Mouse (Mus musculus) ES-E14 (cell line): Measurements from ENCODE around the gene Hltf. TPM values are rescaled to one million over a fixed set of nuclear protein-coding genes. Genes with fewer than 3 reads are reported as not detected.
A peak's percentile ranks its signal among the peaks of the same experiment; 100 is the strongest.

Experiments used
- DNase-seq: peaks from one replicate; pipeline ENCODE4 v3.0.0-alpha.2; 2013; ENCODE audit warnings: low read depth, low spot score
- H3K27ac ChIP-seq: 2 replicates; pipeline ENCODE4 v1.5.1; 2012; ENCODE audit warnings: low read depth, mild to moderate bottlenecking, low read length, moderate library complexity, mixed read lengths; ENCODE audit not compliant: poor library complexity, insufficient read depth, severe bottlenecking
- H3K36me3 ChIP-seq: 2 replicates; pipeline ENCODE4 v1.6.1; 2012; ENCODE audit warnings: mild to moderate bottlenecking, low read length, moderate library complexity, mixed read lengths; ENCODE audit not compliant: control insufficient read depth, poor library complexity, insufficient read depth, severe bottlenecking
- H3K4me1 ChIP-seq, 2 experiments: fragments of 150-350 bp in 1 of 2; sonication (generic) in 1 of 2; 2 replicates each; pipeline ENCODE4 v1.6.1; 2012; ENCODE audit warnings: low read length in 2 of 2, mild to moderate bottlenecking in 1 of 2, mixed read lengths in 1 of 2; ENCODE audit not compliant: control insufficient read depth in 2 of 2, insufficient read depth in 2 of 2, poor library complexity in 1 of 2
- H3K4me3 ChIP-seq, 2 experiments: fragments of 150-350 bp in 1 of 2; sonication (generic) in 1 of 2; 2 replicates each; pipeline ENCODE4 v1.5.1; 2012; ENCODE audit warnings: low read length in 2 of 2, low read depth in 1 of 2, mild to moderate bottlenecking in 1 of 2, mixed read lengths in 1 of 2; ENCODE audit not compliant: insufficient read depth in 1 of 2, poor library complexity in 1 of 2, severe bottlenecking in 1 of 2
- H3K9ac ChIP-seq: 2 replicates; pipeline ENCODE4 v1.6.1; 2012; ENCODE audit warnings: low read depth, mild to moderate bottlenecking, low read length, mixed read lengths; ENCODE audit not compliant: poor library complexity, insufficient read depth, severe bottlenecking
- H3K9me3 ChIP-seq: fragments of 150-350 bp; sonication (generic); 2 replicates; pipeline ENCODE4 v1.6.1; 2012; ENCODE audit warnings: low read depth, mild to moderate bottlenecking, low read length; ENCODE audit not compliant: control insufficient read depth, insufficient read depth
- CHD2 ChIP-seq: IDR thresholded peaks from 2 replicates; pipeline ENCODE4 v1.6.1; 2014; ENCODE audit warnings: mild to moderate bottlenecking, low read depth, low read length, inconsistent platforms
- HCFC1 ChIP-seq: IDR thresholded peaks from 2 replicates; pipeline ENCODE4 v1.6.1; 2012; ENCODE audit warnings: low read length, inconsistent platforms, borderline replicate concordance; ENCODE audit not compliant: insufficient read depth
- MAFK ChIP-seq: IDR thresholded peaks from 2 replicates; pipeline ENCODE4 v1.6.1; 2014; ENCODE audit warnings: mild to moderate bottlenecking, low read depth, low read length, inconsistent platforms; ENCODE audit not compliant: insufficient read depth
- ZC3H11A ChIP-seq: IDR thresholded peaks from 2 replicates; pipeline ENCODE4 v1.6.1; 2012; ENCODE audit warnings: low read depth, mild to moderate bottlenecking, inconsistent platforms, low read length, borderline replicate concordance
- ZNF384 ChIP-seq: IDR thresholded peaks from 2 replicates; pipeline ENCODE4 v1.6.1; 2012; ENCODE audit warnings: low read depth, low read length, inconsistent platforms
- in situ Hi-C, 2 experiments: fragments of 600-800 bp; cut with MboI; formaldehyde crosslinking; loops; one replicate each; pipeline ENCODE4 v1.15.1; 2025; ENCODE audit warnings: low sequenced_read_pairs in 2 of 2, inconsistent platforms in 1 of 2; ENCODE audit not compliant: unreplicated experiment in 2 of 2
- total RNA-seq: library from RNA; depleted of rRNA; stranded (reverse); fragments of 300-350 nt; gene quantifications from 2 replicates; pipeline ENCODE4 v1.2.3, GENCODE M21; 2012; rRNA removed

Hltf gene
- total RNA-seq, 1 experiment: 21.0 TPM

GRCm38 (mm10) chr3:20154531-20155367, 97.1 kb downstream of the Hltf start, which contains the start of gene Gyg:
TSS of gene Gyg (minus strand) at chr3:20155317.
- Histone ChIP-seq H3K4me1 (0 out of 4 replicates have a peak, but pooled peaks cover 0 to 2% of the 10 kb centered on the region in 2 experiments), H3K4me3 (peak within 1 kb of the TSS; percentile 69 to 89), H3K27ac (no peak within 1 kb of the TSS), H3K9me3 (no peaks in the 10 kb centered on the region), H3K9ac (peak within 1 kb of the TSS; percentile 76), H3K36me3 (no peaks in the 10 kb centered on the region)
- TF ChIP-seq CHD2 (no peak), ZNF384 (no peak), MAFK (no peak), HCFC1 (no peak), ZC3H11A (no peak)
- in situ Hi-C loops: no loop called here
- DNase-seq: no peak

- in situ Hi-C loops: no loop called here
- no peak overlapping the region for H3K9ac ChIP-seq
Measured at GRCm38 (mm10) chr3:20155476-20155875, 97.9 kb downstream of the Hltf start.

GRCm38 (mm10) chr3:20167487-20167886, 109.9 kb downstream of the Hltf start:
- Histone ChIP-seq H3K4me1 (no peaks in the 10 kb centered on the region), H3K4me3 (no peak overlapping the region), H3K9me3 (no peaks in the 10 kb centered on the region), H3K36me3 (no peaks in the 10 kb centered on the region), H3K27ac (no peak overlapping the region), H3K9ac (no peak overlapping the region)
- TF ChIP-seq CHD2 (no peak), ZNF384 (no peak), HCFC1 (no peak), ZC3H11A (no peak), MAFK (no peak)
- DNase-seq: no peak
- in situ Hi-C loops: no loop called here

More at GRCm38 (mm10) chr3:20155476-20155875, 97.9 kb downstream of the Hltf start:
- Histone ChIP-seq H3K4me3 (peak overlapping the region in 1 of 2 experiments; percentile 69; a peak in 1 of 4 replicates), H3K4me1 (0 out of 4 replicates have a peak, but pooled peaks cover 0 to 2% of the 10 kb centered on the region in 2 experiments), H3K36me3 (no peaks in the 10 kb centered on the region), H3K27ac (no peak overlapping the region), H3K9me3 (no peaks in the 10 kb centered on the region)
- no peak for DNase-seq
- TF ChIP-seq MAFK (no peak), ZNF384 (no peak), ZC3H11A (no peak), CHD2 (no peak), HCFC1 (no peak)

Other genes starting within 250 kb of the Hltf start
- gene Cp, start 100.8 kb upstream of the Hltf start, total RNA-seq: 0.16 and 0.31 TPM in 2 replicates
- 8.9 and 9.6 TPM in 2 replicates for gene Hps3, start 22.5 kb upstream of the Hltf start, total RNA-seq
- gene Gyg, start 97.5 kb downstream of the Hltf start, total RNA-seq: 3.6 and 8.2 TPM in 2 replicates
- gene Cpa3, start 184.4 kb downstream of the Hltf start, total RNA-seq: not detected in 2 replicates
- not detected in 2 replicates for gene Cpb1, start 217.9 kb downstream of the Hltf start, total RNA-seq